Mouse (Mus musculus) stomach, postnatal 0 days (tissue): Measurements from ENCODE around the gene Pdcd11.

Experiments
- CTCF ChIP-seq: IDR thresholded peaks from 2 replicates; pipeline ENCODE4 v1.5.1; 2016; ENCODE audit warnings: antibody characterized with exemption, low read depth, mild to moderate bottlenecking, moderate library complexity
- EP300 ChIP-seq: optimal IDR thresholded peaks from 2 replicates; pipeline ENCODE3; 2016; ENCODE audit warnings: antibody characterized with exemption

DNA sequence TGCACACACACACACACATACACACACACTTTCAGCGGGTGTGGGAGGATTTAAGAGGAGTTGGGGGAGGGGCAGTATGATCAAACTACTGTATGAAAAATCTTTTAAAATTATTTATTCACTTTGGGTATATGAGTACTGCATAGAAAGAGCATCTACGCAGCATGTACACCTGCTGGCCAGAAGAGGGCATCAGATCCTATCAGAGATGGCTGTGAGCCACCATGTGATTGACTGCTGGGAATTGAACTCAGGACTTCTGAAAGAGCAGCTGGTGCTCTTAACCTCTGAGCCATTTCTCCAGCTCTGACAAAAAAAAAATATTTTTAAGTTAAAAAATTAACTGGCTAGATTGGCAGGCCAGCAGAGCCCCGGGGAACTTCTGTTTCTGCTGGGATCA, 83.9 kb downstream of the Pdcd11 start:
- TF ChIP-seq CTCF (peak; percentile 74), EP300 (no peak)
